Mouse (Mus musculus) olfactory bulb, adult 2 months (tissue): ENCODE measurements around the gene Cwc25. TPM values are rescaled to one million over a fixed set of nuclear protein-coding genes. Genes with fewer than 3 reads are reported as not detected.
"Not testable (repeated sequence)": the region's sequence is repeated elsewhere in the genome, so short reads cannot be mapped to it uniquely, and the experiment has no call there.

Experiments
- H3K27ac ChIP-seq: fragments of 200-500 bp; 2 replicates; pipeline ENCODE4 v1.5.1; 2012; ENCODE audit warnings: low read depth, low read length; ENCODE audit not compliant: insufficient read depth
- H3K4me1 ChIP-seq: fragments of 200-500 bp; 2 replicates; pipeline ENCODE4 v1.6.1; 2012; ENCODE audit warnings: low read length; ENCODE audit not compliant: control insufficient read depth, insufficient read depth
- H3K4me3 ChIP-seq: fragments of 200-500 bp; 2 replicates; pipeline ENCODE4 v1.5.1; 2012; ENCODE audit warnings: mild to moderate bottlenecking, low read depth, low read length, moderate library complexity; ENCODE audit not compliant: insufficient read depth
- CTCF ChIP-seq: fragments of 200-500 bp; IDR thresholded peaks from 2 replicates; pipeline ENCODE4 v1.5.1; 2012; ENCODE audit warnings: low read depth, mild to moderate bottlenecking, low read length, moderate library complexity; ENCODE audit not compliant: insufficient read depth
- POLR2A ChIP-seq: fragments of 200-500 bp; IDR thresholded peaks from 2 replicates; pipeline ENCODE4 v1.6.1; 2012; ENCODE audit warnings: mild to moderate bottlenecking, low read depth, low read length, moderate library complexity; ENCODE audit not compliant: insufficient read depth
- WGBS: fragments of 180-500 bp; shearing (Covaris S2); methylation state at CpG from one replicate; pipeline ENCODE4 v1.1.7; 2018; 5-methylcytosine and 5-hydroxymethylcytosine counted together
- polyA plus RNA-seq: library from polyadenylated mRNA; stranded (reverse); fragments of >200 nt; gene quantifications from 2 replicates; pipeline ENCODE4 v1.2.4, GENCODE M21; 2012; ENCODE audit warnings: low replicate concordance; ENCODE audit not compliant: missing spikeins, insufficient read depth, insufficient read length

Cwc25 gene
- polyA plus RNA-seq, 1 experiment = not detected

GRCm38 (mm10) chr11:97742157-97742556 lies 24.2 kb downstream of the Cwc25 start:
- peaks cover 28% of the 10 kb centered on the region for H3K4me1 ChIP-seq
- TF ChIP-seq POLR2A (no peak), CTCF (no peak)
- no peak overlapping the region for H3K4me3 ChIP-seq
- H3K27ac ChIP-seq = no peak overlapping the region
- 91% methylated on average over 5 of the region's 5 CpGs for WGBS

GRCm38 (mm10) chr11:97740190-97740589 lies 26.2 kb downstream of the Cwc25 start:
- WGBS = 26% methylated on average over 7 of the region's 7 CpGs
- H3K4me3 ChIP-seq = no peak overlapping the region
- H3K4me1 ChIP-seq = peaks cover 32% of the 10 kb centered on the region
- no peak for TF ChIP-seq CTCF
- TF ChIP-seq POLR2A = no peak
- H3K27ac ChIP-seq = no peak overlapping the region

DNA sequence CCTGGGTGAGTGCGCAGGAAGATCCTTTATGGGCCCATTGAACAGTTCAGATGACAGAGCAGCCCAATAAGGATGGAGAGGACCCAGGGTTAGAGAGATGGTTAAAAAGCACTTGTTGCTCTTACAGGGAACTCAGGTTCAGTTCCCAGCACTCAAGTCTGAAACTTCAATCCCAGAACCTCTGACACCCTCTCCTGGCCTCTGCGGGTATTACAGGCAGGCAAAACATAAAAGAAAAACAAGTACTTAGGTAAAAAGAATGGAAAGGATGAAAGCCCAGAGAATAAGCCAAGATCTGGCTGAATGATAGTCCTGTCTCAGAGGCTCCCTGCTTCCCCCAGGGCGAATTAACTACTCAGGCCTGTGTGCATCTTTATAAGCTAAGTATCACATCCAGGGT lies 27.2 kb downstream of the Cwc25 start:
- TF ChIP-seq POLR2A (no peak), CTCF (no peak)
- 94% methylated on average over 3 of the region's 3 CpGs for WGBS

DNA sequence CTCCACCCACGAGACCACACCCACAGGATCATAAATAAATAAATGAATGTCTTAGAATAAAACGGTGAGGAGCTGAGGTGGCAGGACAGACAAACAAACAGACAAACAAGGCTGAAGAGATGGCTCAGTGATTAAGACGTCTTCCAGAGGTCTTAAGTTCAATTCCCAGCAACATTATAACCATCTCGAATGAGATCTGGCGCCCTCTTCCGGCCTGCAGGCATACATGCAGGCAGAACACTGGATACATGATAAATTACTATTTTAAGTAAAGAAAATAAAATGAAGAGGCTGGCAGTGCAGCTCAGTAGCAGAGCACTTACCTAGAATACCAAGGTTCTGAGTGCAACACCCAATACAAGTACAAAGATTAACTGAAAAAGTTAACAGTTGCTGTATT lies 27.7 kb downstream of the Cwc25 start:
- Histone ChIP-seq H3K4me3 (no peak overlapping the region), H3K4me1 (peaks cover 37% of the 10 kb centered on the region), H3K27ac (no peak overlapping the region)
- WGBS = 65% methylated on average over 6 of the region's 6 CpGs
- TF ChIP-seq POLR2A (no peak), CTCF (no peak)

More for the DNA sequence above, 27.2 kb downstream of the Cwc25 start:
- no peak overlapping the region for H3K4me3 ChIP-seq
- H3K27ac ChIP-seq = no peak overlapping the region
- H3K4me1 ChIP-seq = peaks cover 35% of the 10 kb centered on the region

GRCm38 (mm10) chr11:97737600-97737999 lies 28.8 kb downstream of the Cwc25 start:
- Histone ChIP-seq H3K27ac (no peak overlapping the region), H3K4me1 (peaks cover 30% of the 10 kb centered on the region), H3K4me3 (no peak overlapping the region)
- WGBS = 41% methylated on average over 4 of the region's 4 CpGs
- TF ChIP-seq POLR2A (no peak), CTCF (no peak)

DNA sequence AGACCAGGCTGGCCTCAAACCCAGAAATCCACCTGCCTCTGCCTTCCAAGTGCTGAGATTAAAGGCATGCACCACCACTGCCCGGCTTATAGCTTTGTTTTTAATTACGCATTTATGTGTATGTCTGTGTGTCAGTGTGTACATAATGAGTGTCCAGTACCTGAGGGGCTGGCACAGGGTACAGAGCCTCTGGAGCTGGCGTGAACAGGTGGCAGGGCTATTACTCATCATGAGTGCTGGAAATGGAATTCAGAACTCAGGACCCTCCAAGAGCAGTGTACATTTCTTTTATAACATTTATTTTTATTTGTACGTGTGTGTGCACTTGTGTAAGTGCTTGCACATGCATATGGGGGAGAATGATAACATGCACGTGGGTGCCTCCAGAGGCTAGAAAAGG lies 29.7 kb downstream of the Cwc25 start:
- TF ChIP-seq CTCF (no peak), POLR2A (no peak)
- Histone ChIP-seq H3K27ac (no peak overlapping the region), H3K4me1 (peaks cover 24% of the 10 kb centered on the region), H3K4me3 (no peak overlapping the region)
- WGBS = 89% methylated on average over 5 of the region's 5 CpGs

GRCm38 (mm10) chr11:97734810-97735209 lies 31.5 kb downstream of the Cwc25 start:
- H3K27ac ChIP-seq, H3K4me3 ChIP-seq: not testable (repeated sequence)
- 92% methylated on average over 5 of the region's 5 CpGs for WGBS
- peaks cover 15% of the 10 kb centered on the region for H3K4me1 ChIP-seq

- WGBS = 31% methylated on average over 10 of the region's 10 CpGs
- no peak overlapping the region for H3K4me3 ChIP-seq
Measured at GRCm38 (mm10) chr11:97733689-97734088, 32.7 kb downstream of the Cwc25 start.

DNA sequence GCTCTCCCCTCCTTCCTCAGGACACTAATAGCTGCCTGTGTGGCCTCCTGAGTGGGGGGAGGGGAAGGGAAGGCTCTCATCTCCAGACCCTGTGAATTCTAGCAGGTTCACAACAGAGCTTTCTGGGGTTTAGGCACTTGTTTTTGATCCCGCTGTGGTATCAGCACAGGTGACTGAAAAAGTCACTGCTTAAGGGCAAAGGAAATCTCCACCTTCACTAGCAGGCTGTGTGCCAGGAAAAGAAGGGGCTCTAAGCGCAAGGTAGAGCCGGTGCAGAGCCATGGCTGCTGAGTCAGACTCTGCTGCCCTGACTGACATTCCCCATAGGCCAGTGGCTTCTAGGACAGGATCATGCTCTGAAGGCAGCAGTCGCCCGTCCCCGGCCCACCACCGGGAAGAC lies 37.6 kb downstream of the Cwc25 start:
- TF ChIP-seq POLR2A (no peak), CTCF (no peak)
- Histone ChIP-seq H3K4me3 (no peak overlapping the region), H3K4me1 (peaks cover 10% of the 10 kb centered on the region), H3K27ac (no peak overlapping the region)
- 84% methylated on average over 7 of the region's 7 CpGs for WGBS

More at GRCm38 (mm10) chr11:97733689-97734088, 32.7 kb downstream of the Cwc25 start:
- H3K4me1 ChIP-seq = peaks cover 21% of the 10 kb centered on the region
- TF ChIP-seq CTCF (no peak), POLR2A (no peak)
- H3K27ac ChIP-seq = no peak overlapping the region

DNA sequence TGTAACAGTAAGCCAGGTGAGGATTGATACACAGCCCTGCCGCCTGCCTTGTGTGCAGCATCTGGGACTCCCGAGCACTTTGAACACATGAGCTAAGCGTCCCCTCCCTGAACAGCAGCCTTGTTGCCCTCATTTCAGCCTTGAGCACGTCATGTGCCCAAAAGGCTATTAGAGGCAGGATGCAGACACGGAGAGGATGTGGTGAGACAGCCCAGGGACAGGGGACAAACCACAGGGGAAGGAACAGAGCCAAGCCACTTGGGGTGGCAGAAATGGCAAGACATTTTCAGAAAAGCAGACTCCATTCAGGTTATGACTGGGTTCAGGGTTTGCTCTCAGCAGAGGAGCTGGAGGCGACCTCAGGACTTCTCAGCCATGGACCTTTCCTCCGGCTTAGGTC lies 38.0 kb downstream of the Cwc25 start:
- 79% methylated on average over 7 of the region's 7 CpGs for WGBS
- Histone ChIP-seq H3K27ac (no peak overlapping the region), H3K4me1 (peaks cover 6% of the 10 kb centered on the region; the same call in 1 of the 2 replicates), H3K4me3 (no peak overlapping the region)
- no peak for TF ChIP-seq POLR2A
- no peak for TF ChIP-seq CTCF
